Comparison of ENCODE assay signal across 24 mouse cellular contexts in genomic region chr2:28118518-28119116, GRCm38 (mm10). TPM values are rescaled to one million over a fixed set of nuclear protein-coding genes. Genes with fewer than 3 reads are reported as not detected.
A peak's percentile ranks its signal among the peaks of the same experiment; 100 is the strongest.
DNase-seq lines count a peak whose midpoint lies in the region; ATAC-seq and TF ChIP-seq lines count a peak whose summit lies in the region.
"Had no signal": no experiment of that assay in that cellular context is flagged by ENCODE, and none has a peak within 500 bp of the region (broad histone marks: within the 10 kb centered on the region; RNA-seq: fewer than 3 reads in every experiment).

No protein-coding gene starts in this region.

- H3K9ac ChIP-seq in forebrain, embryonic 14.5 days (ENCODE audit: low read length), result no peak overlapping the region
- no peak overlapping the region for H3K9ac ChIP-seq in forebrain, postnatal 0 days
- no peak overlapping the region for H3K9ac ChIP-seq in lung, embryonic 14.5 days
- no peak overlapping the region for H3K9ac ChIP-seq in hindbrain, embryonic 14.5 days
- no peak overlapping the region for H3K9ac ChIP-seq in neural tube, embryonic 14.5 days (replicated peaks; ENCODE audit: low read depth, low read length)
- H3K9ac ChIP-seq: embryonic facial prominence, embryonic 13.5 days; liver, embryonic 13.5 days had no signal

- H3K36me3 ChIP-seq in forebrain, embryonic 14.5 days (ENCODE audit: control insufficient read depth, insufficient read depth, low read length), result no peaks in the 10 kb centered on the region
- H3K36me3 ChIP-seq in forebrain, postnatal 0 days (ENCODE audit: insufficient read depth), result no peaks in the 10 kb centered on the region
- H3K36me3 ChIP-seq in lung, embryonic 14.5 days (ENCODE audit: insufficient read depth), result no peaks in the 10 kb centered on the region
- no peaks in the 10 kb centered on the region for H3K36me3 ChIP-seq in hindbrain, embryonic 14.5 days (replicated peaks; ENCODE audit: control insufficient read depth, insufficient read depth)
- H3K36me3 ChIP-seq in neural tube, embryonic 14.5 days (ENCODE audit: control insufficient read depth, insufficient read depth, low read length), result no peaks in the 10 kb centered on the region
- H3K36me3 ChIP-seq: embryonic facial prominence, embryonic 13.5 days; liver, embryonic 13.5 days had no signal

- DNase-seq in forebrain, embryonic 14.5 days (ENCODE audit: low spot score), result peak; percentile 32
- DNase-seq in forebrain, postnatal 0 days, result no peak
- no peak for DNase-seq in lung, embryonic 14.5 days
- no peak for DNase-seq in lung, postnatal 10 days
- no peak for DNase-seq in hindbrain, embryonic 14.5 days (ENCODE audit: low spot score)
- DNase-seq in lung, postnatal 36 days, result no peak
- DNase-seq in thymus, postnatal 10 days (ENCODE audit: low spot score in 2 of 2), result no peak
- DNase-seq: B cell, adult 2 months; cerebellum, adult 11-12 months; kidney, postnatal 25 days; liver, embryonic 13.5 days; right cerebral cortex, postnatal 25 days had no signal

- no peak for TF ChIP-seq CTCF in forebrain, postnatal 0 days (IDR thresholded peaks at IDR 0.05; ENCODE audit: low read depth)
- TF ChIP-seq CTCF in lung, embryonic 14.5 days (IDR thresholded peaks at IDR 0.05; ENCODE audit: low read depth), result no peak

- no peak overlapping the region for H3K4me3 ChIP-seq in forebrain, embryonic 14.5 days (ENCODE audit: low read depth, low read length)
- no peak overlapping the region for H3K4me3 ChIP-seq in forebrain, postnatal 0 days (ENCODE audit: low read depth, low read length)
- H3K4me3 ChIP-seq in lung, embryonic 14.5 days (ENCODE audit: low read depth, low read length), result no peak overlapping the region
- no peak overlapping the region for H3K4me3 ChIP-seq in hindbrain, embryonic 14.5 days (replicated peaks; ENCODE audit: low read length)
- no peak overlapping the region for H3K4me3 ChIP-seq in neural tube, embryonic 14.5 days (ENCODE audit: low read depth, low read length)
- H3K4me3 ChIP-seq: embryonic facial prominence, embryonic 13.5 days; heart, embryonic 10.5 days; liver, embryonic 13.5 days had no signal

- no peak for ATAC-seq in forebrain, embryonic 14.5 days
- no peak for ATAC-seq in forebrain, postnatal 0 days
- ATAC-seq in lung, embryonic 14.5 days (ENCODE audit: insufficient read depth), result peak; percentile 49; the same call in 1 of the 2 replicates
- ATAC-seq in hindbrain, embryonic 14.5 days (ENCODE audit: low FRiP score), result no peak
- 0 out of 2 replicates have a peak, but pooled peaks have one; percentile 36 for ATAC-seq in neural tube, embryonic 14.5 days (ENCODE audit: low read depth)
- ATAC-seq: intestine, postnatal 0 days; lung, postnatal 0 days; Patski had no signal

- WGBS in forebrain, embryonic 14.5 days, result 28% methylated on average over 6 of the region's 6 CpGs
- WGBS in forebrain, postnatal 0 days, result 34% methylated on average over 6 of the region's 6 CpGs
- 44% methylated on average over 6 of the region's 6 CpGs for WGBS in lung, embryonic 14.5 days
- 31% methylated on average over 6 of the region's 6 CpGs for WGBS in hindbrain, embryonic 14.5 days
- 34% methylated on average over 6 of the region's 6 CpGs for WGBS in neural tube, embryonic 14.5 days

- peaks cover 12% of the 10 kb centered on the region for H3K4me1 ChIP-seq in forebrain, embryonic 14.5 days (ENCODE audit: control insufficient read depth, insufficient read depth, low read length)
- no peaks in the 10 kb centered on the region for H3K4me1 ChIP-seq in forebrain, postnatal 0 days (ENCODE audit: insufficient read depth)
- H3K4me1 ChIP-seq in lung, embryonic 14.5 days (ENCODE audit: insufficient read depth), result no peaks in the 10 kb centered on the region
- peaks cover 25% of the 10 kb centered on the region for H3K4me1 ChIP-seq in hindbrain, embryonic 14.5 days (replicated peaks; ENCODE audit: control insufficient read depth, insufficient read depth, low read length)
- H3K4me1 ChIP-seq in neural tube, embryonic 14.5 days (ENCODE audit: control insufficient read depth, insufficient read depth, low read length), result 0 out of 2 replicates have a peak, but pooled peaks cover 14% of the 10 kb centered on the region

- no peak overlapping the region for H3K4me2 ChIP-seq in forebrain, embryonic 14.5 days (ENCODE audit: low read length)
- H3K4me2 ChIP-seq in forebrain, postnatal 0 days (ENCODE audit: low read depth), result no peak overlapping the region
- H3K4me2 ChIP-seq in lung, embryonic 14.5 days, result no peak overlapping the region
- peak overlapping the region; percentile 21 for H3K4me2 ChIP-seq in hindbrain, embryonic 14.5 days (replicated peaks)
- no peak overlapping the region for H3K4me2 ChIP-seq in neural tube, embryonic 14.5 days (ENCODE audit: low read depth, low read length)
- H3K4me2 ChIP-seq: embryonic facial prominence, embryonic 13.5 days; liver, embryonic 13.5 days had no signal

- H3K27ac ChIP-seq in forebrain, embryonic 14.5 days (ENCODE audit: low read depth, low read length), result no peak overlapping the region
- no peak overlapping the region for H3K27ac ChIP-seq in forebrain, postnatal 0 days (ENCODE audit: low read depth, low read length)
- H3K27ac ChIP-seq in lung, embryonic 14.5 days (ENCODE audit: low read depth), result no peak overlapping the region
- peak overlapping the region; percentile 23; the same call in 1 of the 2 replicates for H3K27ac ChIP-seq in hindbrain, embryonic 14.5 days
- 0 out of 2 replicates have a peak overlapping the region, but pooled peaks have one; percentile 39 for H3K27ac ChIP-seq in neural tube, embryonic 14.5 days (ENCODE audit: low read depth, low read length)
- H3K27ac ChIP-seq: embryonic facial prominence, embryonic 13.5 days; heart, embryonic 10.5 days; liver, embryonic 13.5 days had no signal

- H3K9me3 ChIP-seq in forebrain, embryonic 14.5 days (replicated peaks; ENCODE audit: control insufficient read depth, low read length), result no peaks in the 10 kb centered on the region
- no peaks in the 10 kb centered on the region for H3K9me3 ChIP-seq in forebrain, postnatal 0 days (ENCODE audit: low read length)
- H3K9me3 ChIP-seq in lung, embryonic 14.5 days (ENCODE audit: low read depth, low read length), result no peaks in the 10 kb centered on the region
- no peaks in the 10 kb centered on the region for H3K9me3 ChIP-seq in hindbrain, embryonic 14.5 days (ENCODE audit: control insufficient read depth, low read length)
- H3K9me3 ChIP-seq in neural tube, embryonic 14.5 days (ENCODE audit: control insufficient read depth, low read length), result no peaks in the 10 kb centered on the region
- H3K9me3 ChIP-seq: embryonic facial prominence, embryonic 13.5 days; heart, embryonic 10.5 days had no signal

- no peaks in the 10 kb centered on the region for H3K27me3 ChIP-seq in forebrain, embryonic 14.5 days (replicated peaks; ENCODE audit: control insufficient read depth, insufficient read depth, low read length)
- no peaks in the 10 kb centered on the region for H3K27me3 ChIP-seq in forebrain, postnatal 0 days (ENCODE audit: insufficient read depth, low read length)
- H3K27me3 ChIP-seq in lung, embryonic 14.5 days (ENCODE audit: insufficient read depth, low read length), result no peaks in the 10 kb centered on the region
- H3K27me3 ChIP-seq in hindbrain, embryonic 14.5 days (ENCODE audit: control insufficient read depth, insufficient read depth, low read length), result no peaks in the 10 kb centered on the region
- no peaks in the 10 kb centered on the region for H3K27me3 ChIP-seq in neural tube, embryonic 14.5 days (ENCODE audit: control insufficient read depth, insufficient read depth, low read length)
- H3K27me3 ChIP-seq: embryonic facial prominence, embryonic 13.5 days had no signal

RNA-seq across cellular contexts. Expression of gene Fcnb, which starts 33.9 kb away (rescaled TPM):
- not detected in 2 replicates for polyA plus RNA-seq in forebrain, embryonic 14.5 days (2014; fragmentation: Nextera tagmentation; extraction: Ambion mirVana)
- total RNA-seq in forebrain, postnatal 0 days (2014; rRNA removed), result not detected in 2 replicates
- polyA plus RNA-seq in forebrain, postnatal 0 days (2015; fragmentation: Nextera tagmentation; extraction: Ambion mirVana), result not detected in 2 replicates
- 0.30 TPM in 1 of 2 replicates, not detected in the other for polyA plus RNA-seq in lung, embryonic 14.5 days (2014; fragmentation: Nextera tagmentation; extraction: Ambion mirVana)
- 0.54 TPM in 1 of 2 replicates, not detected in the other for polyA plus RNA-seq in hindbrain, embryonic 14.5 days (2014; fragmentation: Nextera tagmentation; extraction: Ambion mirVana)
- polyA plus RNA-seq in neural tube, embryonic 14.5 days (2014; fragmentation: Nextera tagmentation; extraction: Ambion mirVana), result 0.23 TPM in 1 of 2 replicates, not detected in the other
- total RNA-seq: gastrocnemius, adult 8-10 months; heart, postnatal 25 days; layer of hippocampus, postnatal 14 days; left cerebral cortex, postnatal 25 days had no signal
- polyA plus RNA-seq: embryonic facial prominence, embryonic 13.5 days; heart, embryonic 10.5 days; intestine, postnatal 0 days; Patski; testis, adult 2 months; urinary bladder, adult 2 months had no signal

Comparison
In these comparisons a context has a peak if more than half of its experiments do, and no peak if none do; other contexts are left out.
1. ATAC-seq: peak in lung, embryonic 14.5 days (single experiment) and neural tube, embryonic 14.5 days (single experiment); none in forebrain, embryonic 14.5 days (single experiment), forebrain, postnatal 0 days (single experiment) and hindbrain, embryonic 14.5 days (single experiment).
2. H3K27ac ChIP-seq: peak in hindbrain, embryonic 14.5 days (single experiment) and neural tube, embryonic 14.5 days (single experiment); none in forebrain, embryonic 14.5 days (single experiment), forebrain, postnatal 0 days (single experiment) and lung, embryonic 14.5 days (single experiment).